8 mouse cellular contexts compared by ENCODE assay signal in genomic region chr15:94403018-94403417, GRCm38 (mm10).
DNase-seq lines count a peak whose midpoint lies in the region; ATAC-seq lines count a peak whose summit lies in the region.

No protein-coding gene starts in this region.

- no peak for DNase-seq in kidney, postnatal 14 days
- DNase-seq in neural tube, embryonic 10.5 days (ENCODE audit: extremely low spot score, low spot score) = peak; percentile 45
- DNase-seq in T-cell, adult 2 months (ENCODE audit: low spot score) = no peak
- DNase-seq in right cerebral cortex, adult 18-20 months = no peak
- no peak for DNase-seq in thymus, postnatal 14 days

- H3K36me3 ChIP-seq in kidney, embryonic 14.5 days (ENCODE audit: control insufficient read depth, insufficient read depth, low read length) = no peaks in the 10 kb centered on the region
- no peaks in the 10 kb centered on the region for H3K36me3 ChIP-seq in embryonic facial prominence, embryonic 13.5 days
- H3K36me3 ChIP-seq in hindbrain, embryonic 15.5 days = no peaks in the 10 kb centered on the region

- no peaks in the 10 kb centered on the region for H3K9me3 ChIP-seq in kidney, embryonic 14.5 days (ENCODE audit: control insufficient read depth, low read length)
- H3K9me3 ChIP-seq in embryonic facial prominence, embryonic 13.5 days = no peaks in the 10 kb centered on the region
- H3K9me3 ChIP-seq in hindbrain, embryonic 15.5 days = no peaks in the 10 kb centered on the region

- ATAC-seq in kidney, embryonic 14.5 days (ENCODE audit: low FRiP score, low TSS enrichment) = no peak
- ATAC-seq in embryonic facial prominence, embryonic 13.5 days (ENCODE audit: insufficient number of reproducible peaks, insufficient read depth, low FRiP score, low TSS enrichment, low read depth) = no peak
- peak; percentile 28; the same call in 1 of the 2 replicates for ATAC-seq in hindbrain, embryonic 15.5 days (ENCODE audit: low FRiP score, low read depth)

- no peak overlapping the region for H3K27ac ChIP-seq in kidney, embryonic 14.5 days (ENCODE audit: low read depth, low read length)
- H3K27ac ChIP-seq in embryonic facial prominence, embryonic 13.5 days = 0 out of 2 replicates have a peak overlapping the region, but pooled peaks have one; percentile 17
- H3K27ac ChIP-seq in hindbrain, embryonic 15.5 days (replicated peaks) = no peak overlapping the region

- 5% methylated on average over 15 of the region's 15 CpGs for WGBS in kidney, embryonic 14.5 days
- whole genome bisulfite sequencing in embryonic facial prominence, embryonic 13.5 days = 6% methylated on average over 15 of the region's 15 CpGs
- 4% methylated on average over 15 of the region's 15 CpGs for WGBS in hindbrain, embryonic 15.5 days

- H3K9ac ChIP-seq in kidney, embryonic 14.5 days (ENCODE audit: low read depth, low read length) = peak overlapping the region; percentile 57; the same call in 1 of the 2 replicates
- peak overlapping the region; percentile 84 for H3K9ac ChIP-seq in embryonic facial prominence, embryonic 13.5 days
- peak overlapping the region; percentile 79 for H3K9ac ChIP-seq in hindbrain, embryonic 15.5 days

- no peaks in the 10 kb centered on the region for H3K27me3 ChIP-seq in kidney, embryonic 14.5 days (ENCODE audit: control insufficient read depth, insufficient read depth, low read length)
- peaks cover 10% of the 10 kb centered on the region for H3K27me3 ChIP-seq in embryonic facial prominence, embryonic 13.5 days
- H3K27me3 ChIP-seq in hindbrain, embryonic 15.5 days = 0 out of 2 replicates have a peak, but pooled peaks cover 3% of the 10 kb centered on the region

- H3K4me3 ChIP-seq in kidney, embryonic 14.5 days (ENCODE audit: low read length) = peak overlapping the region; percentile 49
- peak overlapping the region; percentile 70 for H3K4me3 ChIP-seq in embryonic facial prominence, embryonic 13.5 days
- peak overlapping the region; percentile 92 for H3K4me3 ChIP-seq in hindbrain, embryonic 15.5 days

- peak overlapping the region; percentile 93 for H3K4me2 ChIP-seq in kidney, embryonic 14.5 days (replicated peaks; ENCODE audit: low read depth, low read length)
- peak overlapping the region; percentile 89 for H3K4me2 ChIP-seq in embryonic facial prominence, embryonic 13.5 days
- H3K4me2 ChIP-seq in hindbrain, embryonic 15.5 days = peak overlapping the region; percentile 99

- H3K4me1 ChIP-seq in kidney, embryonic 14.5 days (ENCODE audit: control insufficient read depth, insufficient read depth, low read length) = peaks cover 5% of the 10 kb centered on the region; the same call in 1 of the 2 replicates
- peaks cover 16% of the 10 kb centered on the region for H3K4me1 ChIP-seq in embryonic facial prominence, embryonic 13.5 days
- peaks cover 11% of the 10 kb centered on the region for H3K4me1 ChIP-seq in hindbrain, embryonic 15.5 days (replicated peaks)
